Mouse (Mus musculus): ENCODE measurements at regions not wholly inside any gene's neighbourhood (a gene's known extent, or its start where the extent isn't known, plus 50 kb on each side); places are given as distances from the start of the nearest gene placed in this dataset.

- DNase-seq (ENCODE audit: low read depth, low spot score): no peak
Measured at GRCm38 (mm10) chr5:148776796-148777659, 152.1 kb downstream of the Katnal1 start.

GRCm38 (mm10) chr5:148775232-148775631 lies 153.9 kb downstream of the Katnal1 start:
- no peak for DNase-seq (ENCODE audit: low read depth, low spot score)

DNA sequence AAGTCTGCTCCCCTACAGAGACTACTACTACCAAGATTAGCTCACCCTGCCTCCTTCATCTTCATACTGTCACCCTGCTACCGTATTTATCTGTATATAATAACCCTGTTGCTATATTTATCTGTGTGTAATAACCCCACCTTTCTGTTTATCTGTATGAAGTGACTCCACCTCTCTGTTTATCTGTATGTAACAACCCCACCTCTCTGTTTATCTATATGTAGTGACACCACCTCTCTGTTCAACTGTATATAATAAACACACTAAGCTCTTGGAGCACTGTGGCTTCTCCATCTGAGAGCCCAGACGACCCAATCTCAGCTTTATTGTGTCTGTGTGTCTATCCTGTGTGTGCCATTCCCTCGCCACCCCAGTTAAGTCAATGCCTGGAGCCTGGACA lies 154.7 kb downstream of the Katnal1 start:
- no peak for DNase-seq (ENCODE audit: low read depth, low spot score)

GRCm38 (mm10) chr5:148769452-148769851 lies 159.7 kb downstream of the Katnal1 start:
- DNase-seq (ENCODE audit: low read depth, low spot score): no peak

DNA sequence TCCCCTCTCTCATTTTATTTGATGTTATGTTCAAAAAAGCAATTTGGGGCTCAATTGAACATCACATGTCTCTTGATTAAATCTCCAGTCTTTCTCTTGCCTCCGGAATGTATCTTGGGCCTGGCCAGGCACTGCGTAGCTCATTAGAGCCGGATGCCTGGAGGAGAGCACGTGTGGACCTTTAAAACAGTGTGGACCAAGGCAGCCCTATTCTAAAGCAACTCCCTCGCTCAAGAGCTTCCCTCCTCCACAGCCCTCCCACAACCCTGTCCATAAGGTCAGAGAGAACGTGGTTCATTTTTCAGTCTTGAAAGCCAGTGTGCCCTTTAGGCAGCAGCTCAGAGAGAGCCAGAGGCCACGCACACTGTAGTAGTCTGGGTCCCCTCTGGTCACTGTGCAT lies 160.8 kb downstream of the Katnal1 start:
- no peak for DNase-seq (ENCODE audit: low read depth, low spot score)

- DNase-seq (ENCODE audit: low read depth, low spot score): no peak
Measured at GRCm38 (mm10) chr5:148765993-148766392, 163.1 kb downstream of the Katnal1 start.

- DNase-seq (ENCODE audit: low read depth, low spot score): no peak
Measured at GRCm38 (mm10) chr5:148760108-148760507, 169.0 kb downstream of the Katnal1 start.

GRCm38 (mm10) chr5:148758786-148759185 lies 170.3 kb downstream of the Katnal1 start:
- no peak for DNase-seq (ENCODE audit: low read depth, low spot score)

- DNase-seq (ENCODE audit: low read depth, low spot score): no peak
Measured at GRCm38 (mm10) chr5:148757715-148758114, 171.4 kb downstream of the Katnal1 start.

DNA sequence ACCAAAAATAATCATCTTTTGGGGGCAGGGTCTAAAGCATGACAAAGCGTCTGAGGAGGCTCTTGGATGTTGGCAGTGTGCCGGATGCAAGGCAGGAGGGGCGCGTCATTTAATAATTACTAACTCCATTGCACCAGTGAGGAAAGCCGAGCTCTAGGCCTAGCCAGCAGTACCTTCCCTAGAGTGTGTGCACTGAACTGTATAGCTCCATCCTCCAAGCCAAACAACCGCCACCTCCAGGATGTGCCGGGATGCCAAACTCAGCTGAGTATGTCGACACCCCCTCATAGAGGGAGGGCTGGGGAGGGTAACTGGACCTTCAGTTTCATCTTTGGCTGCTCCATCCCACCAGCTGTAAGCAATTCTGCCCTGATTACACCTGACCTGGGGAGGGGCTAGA lies 171.9 kb downstream of the Katnal1 start:
- DNase-seq (ENCODE audit: low read depth, low spot score): peak; percentile 27

DNA sequence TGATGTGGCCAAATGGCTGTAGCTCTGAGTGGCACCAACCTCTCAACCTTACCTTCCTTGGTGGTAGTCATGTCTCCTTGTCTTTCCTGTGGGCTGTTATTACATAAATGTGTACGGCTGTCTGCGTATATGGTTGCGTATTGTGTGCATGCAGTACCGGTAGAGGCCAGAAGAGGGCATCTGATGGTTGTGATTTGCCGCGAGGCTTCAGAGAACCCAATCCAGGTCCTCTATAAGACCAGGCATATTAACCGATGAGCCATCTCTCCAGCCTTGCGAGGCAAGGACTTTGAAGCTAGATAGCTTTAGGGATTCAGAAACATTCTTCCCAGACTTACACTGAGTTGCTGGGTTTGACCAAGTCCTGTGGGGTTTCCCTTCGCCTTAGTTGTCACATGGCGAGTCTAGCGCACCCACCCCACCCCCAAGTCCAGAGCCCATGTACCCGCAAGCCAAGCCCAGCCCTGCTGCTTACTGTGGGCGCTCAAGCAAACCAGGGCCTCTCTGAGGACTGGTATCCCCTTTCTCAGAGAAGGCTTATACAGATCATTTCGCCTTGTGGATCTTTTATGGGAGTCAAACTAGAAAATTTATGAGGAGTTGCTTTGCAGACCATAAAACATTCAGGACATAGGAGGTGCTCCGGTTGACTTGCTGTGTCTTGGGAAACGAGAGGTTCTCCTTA lies 172.7 kb downstream of the Katnal1 start:
- no peak for DNase-seq (ENCODE audit: low read depth, low spot score)

- no peak for DNase-seq (ENCODE audit: low read depth, low spot score)
Measured at GRCm38 (mm10) chr5:148755807-148756206, 173.3 kb downstream of the Katnal1 start.

GRCm38 (mm10) chr5:148754896-148755295 lies 174.2 kb downstream of the Katnal1 start:
- DNase-seq (ENCODE audit: low read depth, low spot score): no peak

DNA sequence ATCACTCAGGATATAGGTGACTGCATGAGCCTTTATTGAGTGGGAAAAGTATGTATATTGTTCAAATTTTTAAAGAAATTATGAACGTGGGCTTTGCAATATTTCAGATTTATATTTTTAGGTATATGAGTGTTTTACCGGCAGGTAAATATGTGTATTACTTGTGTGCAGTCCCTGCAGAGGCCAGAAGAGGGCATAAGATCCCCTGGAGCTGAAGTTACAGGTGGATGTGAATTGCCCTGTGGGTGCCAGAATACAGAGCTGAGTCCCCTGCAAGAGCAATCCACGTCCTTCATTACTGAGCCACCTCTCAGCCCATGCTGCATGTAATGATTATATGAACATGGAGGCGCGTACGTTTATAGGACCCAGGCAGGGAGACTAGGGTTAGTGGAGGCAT lies 174.8 kb downstream of the Katnal1 start:
- DNase-seq (ENCODE audit: low read depth, low spot score): no peak

DNA sequence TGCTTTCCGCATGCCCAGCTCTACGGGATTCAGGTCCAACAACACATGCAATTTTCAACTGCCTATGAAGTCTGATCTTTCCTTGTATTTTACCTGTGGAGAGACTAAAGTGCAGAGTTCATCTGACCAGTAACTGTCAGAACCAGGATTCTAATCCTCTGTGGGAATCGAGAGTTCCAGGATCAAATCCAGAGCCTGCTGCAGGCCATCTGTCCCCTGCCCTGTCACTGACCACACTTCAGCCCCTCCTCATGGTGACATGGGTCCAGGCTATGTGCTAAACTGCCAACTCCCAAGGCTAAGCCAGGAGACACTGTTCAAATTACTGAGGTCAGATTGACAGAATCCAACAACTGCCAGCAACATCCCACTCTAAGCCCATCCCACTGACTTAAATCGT lies 175.7 kb downstream of the Katnal1 start:
- no peak for DNase-seq (ENCODE audit: low read depth, low spot score)

GRCm38 (mm10) chr5:148751980-148752379 lies 177.1 kb downstream of the Katnal1 start:
- DNase-seq (ENCODE audit: low read depth, low spot score): no peak

DNA sequence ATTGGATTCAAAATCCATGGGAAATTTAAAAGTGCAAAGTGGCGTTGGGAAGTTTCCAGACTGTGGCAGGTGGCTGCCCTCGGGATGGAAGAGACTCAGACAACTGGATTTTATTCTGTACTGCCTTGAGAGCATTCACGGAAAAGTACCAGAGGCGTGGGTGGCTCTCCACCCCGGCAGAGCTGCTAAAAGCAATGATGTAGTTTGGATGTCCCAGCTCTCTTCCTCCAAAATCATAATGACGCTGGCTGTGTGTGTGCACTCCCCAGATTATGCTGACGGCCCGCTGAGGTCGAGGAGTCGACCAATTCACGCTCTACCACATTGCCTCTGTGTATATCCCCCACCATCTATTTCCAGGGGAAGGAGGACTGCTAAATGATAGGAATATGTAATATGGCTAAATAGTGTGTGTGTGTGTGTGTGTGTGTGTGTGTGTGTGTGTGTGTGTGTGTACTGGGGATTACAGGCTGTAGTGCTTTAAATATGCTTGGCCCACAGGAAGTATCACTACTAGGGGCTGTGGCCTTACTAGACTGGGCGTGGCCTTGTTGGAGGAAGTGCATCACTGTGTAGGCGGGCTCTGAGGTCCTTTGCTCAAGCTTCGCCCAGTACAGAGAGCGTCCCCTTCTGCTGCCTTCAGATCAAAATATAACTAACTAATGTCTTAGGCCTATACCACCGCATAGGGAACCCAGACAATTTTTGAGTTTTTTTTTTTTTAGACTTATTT lies 179.0 kb downstream of the Katnal1 start:
- DNase-seq (ENCODE audit: low read depth, low spot score): peak; percentile 91

DNA sequence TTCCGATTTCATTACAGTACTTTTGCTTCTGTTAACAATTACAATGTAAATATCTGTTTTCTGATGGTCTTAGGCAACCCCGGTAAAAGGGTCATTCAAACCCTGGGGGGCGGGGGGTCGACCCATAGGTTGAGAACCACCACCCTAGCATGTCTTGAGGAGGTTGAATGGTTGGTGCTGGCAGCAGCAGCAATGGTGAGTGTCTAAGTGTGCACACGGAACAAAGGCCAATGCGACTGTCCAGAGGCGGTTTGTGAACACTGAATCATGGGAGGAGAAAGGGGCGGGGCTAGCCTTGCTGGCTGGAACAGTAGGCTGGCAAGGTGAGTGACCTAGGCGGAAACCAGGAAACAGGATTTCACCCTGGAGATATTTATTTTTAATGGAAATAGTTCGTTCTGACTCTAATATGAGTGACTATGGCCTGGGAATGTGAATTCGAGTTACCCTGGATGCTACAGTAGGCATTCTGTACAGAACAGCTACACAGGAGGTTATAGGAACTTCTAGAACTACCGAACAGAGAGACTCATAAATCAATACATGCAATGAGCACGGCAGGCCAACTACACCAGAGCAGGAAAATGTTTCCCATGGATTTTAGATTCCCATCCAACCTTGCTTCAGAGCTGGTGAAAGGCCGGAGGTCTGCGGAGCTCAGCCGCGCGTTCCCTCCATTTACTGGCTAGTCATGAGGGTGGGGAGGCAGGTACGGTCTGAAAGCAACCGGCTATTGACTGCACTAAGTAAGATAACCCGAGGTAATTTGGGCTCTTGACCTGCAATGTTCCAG lies 181.0 kb downstream of the Katnal1 start:
- DNase-seq (ENCODE audit: low read depth, low spot score): no peak

DNA sequence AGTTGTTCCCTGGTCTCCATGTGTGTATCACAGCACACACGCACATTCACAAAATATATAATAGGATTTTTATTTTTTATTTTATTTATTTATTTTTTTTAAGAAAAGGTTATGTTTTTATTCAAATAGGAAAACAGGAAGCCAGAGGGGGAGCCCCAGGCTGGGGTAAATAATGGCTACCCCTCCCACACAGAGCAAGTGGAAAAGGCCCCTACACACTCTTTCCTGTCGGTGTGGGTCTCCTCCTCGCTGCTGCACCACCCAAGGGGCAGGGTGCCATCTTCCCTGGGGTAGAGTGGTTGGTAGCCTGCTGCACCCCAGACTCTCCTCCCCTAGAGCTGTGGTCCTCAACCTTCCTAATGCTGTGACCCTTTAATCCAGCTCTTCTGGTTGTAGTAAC lies 181.6 kb downstream of the Katnal1 start:
- DNase-seq (ENCODE audit: low read depth, low spot score): no peak

DNA sequence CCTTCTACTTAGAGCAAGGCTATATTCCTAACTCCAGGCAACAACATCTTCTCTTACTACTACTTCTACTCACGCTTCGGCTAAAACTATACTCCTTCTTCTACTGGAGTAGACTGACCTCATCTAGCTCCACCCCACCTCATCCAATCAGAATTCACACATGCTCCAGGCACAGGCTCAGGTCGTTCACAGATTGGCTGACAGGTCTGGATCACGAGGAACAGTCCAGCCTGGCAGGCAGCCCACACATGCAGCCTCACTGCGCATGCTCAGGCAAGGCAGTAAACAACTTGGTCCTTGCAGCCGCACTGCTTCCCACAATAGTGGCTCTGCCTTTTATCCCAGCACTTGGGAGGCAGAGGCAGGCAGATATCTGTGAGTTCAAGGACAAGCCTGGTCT lies 182.4 kb downstream of the Katnal1 start:
- DNase-seq (ENCODE audit: low read depth, low spot score): peak; percentile 56

GRCm38 (mm10) chr5:148744676-148745391 lies 184.3 kb downstream of the Katnal1 start:
- no peak for DNase-seq (ENCODE audit: low read depth, low spot score)

All from brain, adult 2 months (tissue).